Mouse (Mus musculus): ENCODE data around the gene Ypel4.
"Not testable (repeated sequence)": the region's sequence is repeated elsewhere in the genome, so short reads cannot be mapped to it uniquely, and the experiment has no call there.

Ypel4 gene

DNA sequence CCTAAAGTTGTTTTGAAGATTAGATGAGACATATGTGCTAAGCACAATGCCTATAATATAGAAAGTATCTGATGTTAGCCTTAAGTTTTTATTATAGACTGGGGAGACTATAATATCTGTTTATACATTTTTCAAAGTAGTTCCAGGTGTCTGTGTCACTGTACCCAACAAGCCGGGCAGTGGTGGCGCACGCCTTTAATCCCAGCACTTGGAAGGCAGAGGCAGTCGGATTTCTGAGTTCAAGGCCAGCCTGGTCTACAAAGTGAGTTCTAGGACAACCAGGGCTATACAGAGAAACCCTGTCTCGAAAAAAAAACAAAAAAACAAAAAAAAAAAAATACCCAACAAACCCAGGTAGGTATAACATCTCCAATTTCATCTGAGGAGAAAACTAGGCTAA, 5.7 kb upstream of the Ypel4 start:
- not testable (repeated sequence) for DNase-seq

- no peak for DNase-seq
Observed at GRCm38 (mm10) chr2:84731206-84731605, 2.7 kb upstream of the Ypel4 start.

DNA sequence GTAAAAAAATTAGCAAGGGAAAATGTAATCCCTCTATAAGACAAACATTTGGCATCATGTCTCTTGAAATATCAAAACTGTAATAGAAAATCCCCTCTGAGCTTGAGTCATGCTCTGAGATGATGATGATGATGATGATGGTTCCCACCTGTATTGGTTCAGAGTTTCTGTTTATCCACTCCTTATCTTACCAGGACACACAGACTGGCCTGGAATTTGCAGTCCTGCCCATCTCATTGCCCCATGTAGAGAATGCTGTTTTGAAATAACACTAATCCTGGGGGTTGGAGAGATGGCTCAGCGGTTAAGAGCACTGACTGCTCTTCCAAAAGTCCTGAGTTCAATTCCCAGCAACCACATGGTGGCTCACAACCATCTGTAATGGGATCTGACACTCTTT, 1.5 kb upstream of the Ypel4 start:
- DNase-seq: no peak

- DNase-seq: peak; percentile 64 to 65
Observed at GRCm38 (mm10) chr2:84734351-84734864, 550 bp downstream of the Ypel4 start.

DNA sequence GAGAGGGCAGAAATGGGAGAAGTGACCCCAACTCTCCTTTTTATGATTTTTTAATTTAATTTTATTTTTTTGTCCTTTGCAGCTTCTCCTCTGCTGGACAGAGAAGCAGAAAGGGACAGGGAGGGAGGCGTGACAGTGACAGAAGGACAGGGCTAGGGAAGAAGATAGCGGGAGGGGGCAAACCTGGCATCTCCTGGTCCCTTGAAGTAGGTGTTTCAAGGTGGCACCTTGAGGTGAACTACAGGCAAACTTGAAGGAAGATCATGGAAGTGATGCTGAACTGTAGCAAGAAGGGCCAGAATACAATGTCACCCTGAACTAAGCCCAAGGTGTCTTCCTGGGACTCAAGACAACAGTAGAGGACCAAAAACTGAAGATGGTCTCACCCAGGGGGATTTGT, 1.1 kb downstream of the Ypel4 start:
- DNase-seq: peak in 1 of 2 experiments; percentile 51

- DNase-seq: peak in 1 of 2 experiments; percentile 31
Observed at GRCm38 (mm10) chr2:84735346-84735920, 1.6 kb downstream of the Ypel4 start.

DNA sequence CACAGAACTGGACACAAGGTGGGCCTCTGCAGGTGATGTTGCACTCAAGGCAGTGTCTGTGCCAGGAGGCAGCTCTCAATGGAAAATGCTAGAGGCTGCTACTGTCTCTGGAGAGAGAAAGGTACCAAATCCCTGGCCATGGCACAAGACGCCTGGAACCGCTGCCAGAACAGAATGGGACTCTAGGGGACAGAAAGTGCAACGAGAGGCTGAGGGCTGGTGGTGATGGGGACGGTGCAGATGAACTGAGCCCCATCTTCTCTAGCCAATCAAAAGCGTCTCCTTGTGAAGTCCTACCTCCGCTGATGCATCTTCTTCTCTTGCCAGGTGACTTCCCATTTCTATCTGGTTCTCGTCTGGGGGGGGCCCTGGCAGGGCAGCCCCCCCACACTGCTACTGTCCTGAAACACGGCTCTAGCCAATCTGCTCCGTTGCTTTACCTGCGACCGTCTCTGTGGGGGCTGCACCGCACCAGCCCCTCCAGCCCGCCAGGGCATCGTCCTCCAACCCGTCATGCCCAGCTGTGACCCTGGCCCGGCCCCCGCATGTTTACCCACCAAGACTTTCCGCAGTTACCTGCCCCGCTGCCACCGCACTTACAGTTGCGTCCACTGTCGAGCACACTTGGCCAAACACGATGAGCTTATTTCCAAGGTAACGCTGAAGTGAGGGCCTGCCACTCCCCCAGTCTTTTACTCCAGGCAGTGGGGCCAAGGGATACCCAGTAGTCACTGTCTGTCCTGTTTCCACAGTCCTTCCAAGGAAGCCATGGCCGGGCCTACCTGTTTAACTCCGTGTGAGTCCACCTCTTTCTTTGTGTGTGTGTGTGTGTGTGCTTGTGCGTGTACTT, 2.7 kb downstream of the Ypel4 start:
- DNase-seq: peak; percentile 45 to 55

GRCm38 (mm10) chr2:84737451-84737925, 3.6 kb downstream of the Ypel4 start:
- peak in 1 of 2 experiments; percentile 21 for DNase-seq

DNA sequence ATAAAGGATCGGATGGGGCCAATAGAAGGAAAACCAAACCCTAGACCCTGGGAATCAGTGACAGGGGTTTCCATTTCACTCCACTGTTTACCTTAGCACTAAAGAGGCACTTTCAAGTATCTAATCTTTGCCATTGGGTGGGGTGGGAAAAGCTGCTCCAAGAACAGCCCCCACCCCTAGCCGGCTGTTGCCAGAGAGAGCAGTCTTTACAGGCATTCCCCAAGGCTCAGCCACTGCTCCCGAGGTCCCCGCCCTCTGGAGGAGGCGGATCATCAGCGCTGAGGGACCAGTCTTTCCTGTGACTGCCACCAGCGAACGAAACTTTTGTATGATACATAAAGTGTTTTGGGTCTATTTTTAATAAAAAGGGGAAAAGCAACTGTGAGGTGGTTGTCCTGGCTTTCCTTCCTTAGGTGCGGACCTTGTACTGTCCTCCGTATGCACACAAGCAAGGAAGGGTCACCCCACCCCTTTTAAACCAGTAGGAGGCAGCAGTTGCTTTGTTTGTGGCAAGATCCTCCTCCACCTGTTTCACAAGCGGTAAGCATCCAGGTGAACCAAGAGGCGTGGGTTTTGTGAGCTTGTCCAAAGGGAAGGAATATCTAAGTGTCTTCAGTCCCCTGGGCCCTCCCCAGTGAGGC, 4.5 kb downstream of the Ypel4 start:
- DNase-seq: peak in 1 of 2 experiments; percentile 29

DNA sequence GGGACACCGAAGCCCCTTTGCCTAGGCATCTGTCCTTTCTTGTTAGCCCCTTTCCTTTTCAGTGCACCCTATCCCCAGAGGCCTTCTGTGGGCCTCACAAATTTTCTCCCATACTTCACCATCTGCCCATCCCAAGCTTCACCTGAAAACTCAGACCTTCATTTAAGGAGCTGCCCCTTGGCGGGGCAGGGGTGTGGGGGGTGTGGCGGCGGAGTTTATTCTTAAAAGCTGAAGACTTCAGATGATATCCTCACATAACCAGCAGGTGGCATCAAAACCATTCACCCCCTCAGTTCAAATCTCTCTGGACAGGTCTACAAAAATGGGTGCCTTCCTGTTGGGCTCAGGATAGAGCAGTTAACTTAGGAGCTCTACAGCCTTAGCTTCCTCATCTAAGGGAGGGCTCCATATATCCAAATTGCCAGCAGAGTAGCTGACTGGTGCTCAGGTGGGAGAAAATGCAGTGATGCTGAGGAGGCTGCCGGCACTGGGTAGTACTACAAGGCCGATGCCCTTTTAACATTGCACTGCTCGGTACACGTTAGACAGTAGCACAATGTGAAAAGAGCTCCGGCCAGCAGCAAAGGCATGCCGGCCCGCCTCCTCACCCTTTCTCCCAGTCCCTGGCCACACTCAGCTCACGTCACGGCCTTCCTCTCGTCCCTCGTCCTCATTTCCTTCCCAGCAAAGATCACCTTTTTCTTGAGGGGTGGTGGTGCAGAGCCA, 6.9 kb downstream of the Ypel4 start:
- DNase-seq: no peak

DNA sequence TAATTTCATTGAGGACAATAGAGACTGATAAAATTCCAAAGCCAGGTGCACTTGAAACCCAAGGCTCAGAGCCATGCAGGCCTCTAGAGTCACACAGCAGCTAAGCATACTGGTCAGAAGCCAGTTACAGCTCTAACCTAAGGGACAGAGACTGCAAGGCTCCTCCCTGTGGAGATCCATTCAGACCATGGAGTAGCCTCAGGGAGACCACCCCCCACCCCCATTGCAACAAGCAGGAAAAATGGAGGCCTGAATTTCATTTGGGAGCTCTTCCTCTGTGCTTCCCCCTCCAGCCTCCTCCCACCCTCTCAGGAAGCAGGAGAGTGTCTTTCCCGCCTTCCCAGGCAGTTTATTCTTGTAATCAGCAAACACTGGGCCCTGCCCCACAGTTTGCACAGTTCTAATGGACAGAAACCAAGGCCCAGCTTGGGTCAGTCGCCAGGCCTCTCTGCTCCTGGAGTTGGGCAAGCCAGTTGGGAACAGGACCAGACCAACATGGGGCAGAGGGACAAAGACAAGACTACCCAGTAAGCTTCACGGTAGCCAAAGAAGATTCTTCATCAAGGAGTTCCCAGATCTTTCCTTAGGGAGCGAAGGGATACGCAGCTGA, 8.1 kb downstream of the Ypel4 start:
- DNase-seq: peak in 1 of 2 experiments; percentile 29

DNA sequence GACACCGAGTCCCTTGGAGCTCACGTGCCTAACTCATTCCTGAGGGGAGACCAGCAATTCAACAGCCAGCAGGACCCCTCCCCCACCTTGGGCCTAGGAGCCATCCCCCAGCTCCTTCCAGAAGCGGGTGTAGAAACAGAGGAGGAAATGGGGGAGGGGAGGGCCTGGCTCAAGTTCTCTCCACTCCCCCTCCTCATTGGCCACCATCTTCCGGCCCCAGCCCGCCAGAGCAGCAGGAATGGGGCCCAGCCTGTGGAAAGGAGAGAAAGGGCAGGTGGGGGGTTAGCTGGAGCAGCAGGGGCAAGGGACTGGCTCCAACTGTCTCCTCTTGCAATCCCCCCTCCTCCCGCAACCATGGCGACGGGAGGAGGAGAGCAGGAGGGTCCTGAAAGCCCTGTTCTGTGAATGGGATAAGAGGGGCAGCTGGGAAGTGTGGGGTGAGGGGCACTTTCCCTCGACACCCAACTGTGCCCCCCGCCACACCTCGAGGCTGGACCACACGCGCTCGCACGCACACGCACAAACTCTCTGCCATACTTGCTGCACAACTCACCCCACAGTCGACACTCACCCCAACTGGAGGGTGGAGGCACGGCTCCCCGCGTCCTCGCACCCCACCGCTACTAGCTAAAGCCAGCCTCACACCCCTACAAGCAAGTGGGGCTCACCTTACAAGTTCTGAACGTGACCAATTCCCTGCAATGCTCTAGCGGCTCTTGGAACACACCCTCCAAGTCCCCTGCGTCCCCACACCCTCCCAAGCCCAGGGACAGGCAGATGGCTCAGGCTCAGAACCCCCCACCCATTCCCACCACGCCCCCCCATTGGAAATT, 8.8 kb downstream of the Ypel4 start:
- peak; percentile 32 to 43 for DNase-seq

- peak; percentile 67 to 81 for DNase-seq
Observed at GRCm38 (mm10) chr2:84743561-84743960, 9.7 kb downstream of the Ypel4 start, which contains the start of gene Gm19426. Gene Gm19426 (minus strand): TSS chr2:84743655.

DNA sequence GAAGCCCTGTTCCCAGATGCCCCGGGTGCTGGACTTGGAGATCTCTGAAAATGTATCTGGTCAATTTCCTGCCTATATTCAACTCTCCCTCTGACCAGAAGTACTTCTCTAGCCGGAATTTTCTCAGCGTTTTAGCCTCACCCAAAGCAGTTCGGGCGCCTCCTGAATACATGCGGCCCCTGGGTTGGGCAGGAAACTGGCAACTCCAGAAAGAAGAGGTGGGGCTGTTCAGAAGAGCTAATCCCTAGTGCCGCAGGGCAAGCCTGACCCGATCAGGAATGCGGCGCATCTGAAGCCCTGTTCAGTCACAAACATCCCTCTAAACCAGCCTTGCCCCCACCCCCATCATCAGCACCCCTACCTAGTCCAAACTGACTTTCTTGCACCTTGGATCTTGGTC, 10.3 kb downstream of the Ypel4 start:
- no peak for DNase-seq

GRCm38 (mm10) chr2:84750115-84750514, 16.3 kb downstream of the Ypel4 start:
- no peak for DNase-seq

GRCm38 (mm10) chr2:84756245-84756644, 22.4 kb downstream of the Ypel4 start:
- no peak for DNase-seq

DNA sequence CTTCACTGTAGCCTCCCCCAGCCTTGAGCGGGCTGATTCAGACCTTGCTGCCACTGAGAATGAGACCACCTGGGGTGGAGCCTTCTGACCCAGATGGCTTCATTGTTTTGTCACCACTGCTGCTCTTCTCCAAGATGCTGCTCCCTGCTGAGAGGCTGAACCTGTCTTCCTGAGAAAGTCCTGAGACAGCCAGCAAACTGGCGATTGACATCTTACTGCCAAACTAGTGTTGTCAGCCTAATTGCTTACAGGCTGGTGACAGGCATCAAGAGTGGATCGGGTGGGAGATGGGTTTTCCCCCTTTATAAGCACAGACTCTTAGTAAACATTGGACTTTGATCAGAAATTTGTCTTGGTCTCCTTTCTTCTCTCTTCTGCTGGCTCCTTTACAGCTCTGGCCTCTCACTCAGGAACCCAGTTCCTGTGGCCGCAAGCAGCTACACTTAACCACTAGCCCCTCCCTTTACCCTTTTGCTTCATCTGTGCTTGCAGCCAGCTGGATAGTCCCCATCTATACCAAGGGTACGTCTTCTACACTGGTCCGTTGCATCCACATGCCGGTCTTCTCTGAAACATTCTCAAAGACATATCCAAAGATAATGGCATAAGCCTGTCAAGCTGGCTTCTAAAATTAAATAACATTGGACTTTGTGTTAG, 23.3 kb downstream of the Ypel4 start:
- DNase-seq: no peak

- DNase-seq: peak; percentile 62 to 68
Observed at GRCm38 (mm10) chr2:84758542-84759127, 24.8 kb downstream of the Ypel4 start.

- DNase-seq: no peak
Observed at GRCm38 (mm10) chr2:84760777-84761176, 26.9 kb downstream of the Ypel4 start.

- DNase-seq: no peak
Observed at GRCm38 (mm10) chr2:84761309-84761708, 27.5 kb downstream of the Ypel4 start.
